Mouse (Mus musculus): ENCODE results near the gene Ulk4. TPM values are rescaled to one million over a fixed set of nuclear protein-coding genes. Genes with fewer than 3 reads are reported as not detected.

Ulk4 gene
- total and polyA plus RNA-seq, 2 experiments from 2014 or later = 8.1 to 68.0 TPM

DNA sequence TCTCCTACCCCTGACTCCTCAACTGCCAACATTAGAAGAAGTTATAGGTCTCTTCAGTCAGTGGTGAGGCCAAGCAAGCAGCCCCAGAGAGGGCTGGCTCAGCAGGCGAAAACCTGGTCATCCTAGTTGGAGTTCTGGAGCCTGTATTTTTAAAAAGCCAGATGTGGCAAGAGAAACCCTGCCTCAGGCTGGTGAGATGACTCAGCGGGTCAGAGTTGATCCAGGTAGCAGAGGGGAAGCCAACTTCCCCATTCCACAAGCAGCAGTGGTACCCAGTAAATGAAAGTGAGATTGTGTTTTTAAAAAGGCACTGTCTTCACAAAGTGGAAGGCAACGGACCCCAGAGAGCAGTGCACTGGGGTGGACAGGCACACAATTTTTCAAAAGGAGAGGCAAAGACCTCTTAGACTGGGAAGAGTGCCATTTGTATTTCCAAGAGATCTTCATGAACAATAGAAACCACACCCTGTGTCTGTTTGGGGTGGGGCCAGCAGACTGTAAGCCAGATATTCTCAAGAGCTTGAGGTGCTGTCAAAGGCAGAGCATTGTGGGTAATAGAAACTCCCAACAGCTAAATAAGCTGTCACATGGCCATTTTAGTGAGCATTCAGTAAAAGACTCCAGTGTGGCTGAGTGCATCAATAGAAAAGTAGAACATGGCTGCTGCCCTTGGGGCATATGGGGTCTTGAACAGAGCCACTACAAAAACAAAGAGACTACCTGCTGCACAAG lies 314.9 kb downstream of the Ulk4 start:
- peaks cover 51% of the 10 kb centered on the region for H3K36me3 ChIP-seq (ENCODE audit: insufficient read depth, low read length)
- 83% methylated on average over 3 of the region's 3 CpGs for WGBS
- H3K4me1 ChIP-seq (ENCODE audit: insufficient read depth, low read length) = no peaks in the 10 kb centered on the region

DNA sequence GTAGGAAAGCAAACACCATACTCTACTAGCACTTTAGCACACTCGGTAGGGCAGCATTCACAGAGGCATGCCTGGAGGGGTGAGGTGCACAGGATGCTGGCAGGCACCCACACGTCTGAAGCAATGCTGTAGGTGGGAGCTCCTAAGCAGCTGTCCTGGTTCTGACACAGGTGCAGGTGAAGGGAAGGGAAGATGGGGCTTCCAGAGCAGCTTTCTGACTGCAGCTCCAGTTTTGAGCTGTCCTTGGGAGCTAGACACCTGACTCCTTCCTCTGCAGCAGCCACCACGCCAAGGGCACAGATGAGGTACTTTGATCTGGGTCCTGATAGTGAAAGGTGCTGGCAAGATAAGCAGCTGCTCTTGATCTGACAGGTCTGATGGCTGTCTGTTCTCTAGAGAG lies 315.5 kb downstream of the Ulk4 start:
- Histone ChIP-seq H3K27me3 (ENCODE audit: insufficient read depth, low read length) (no peaks in the 10 kb centered on the region), H3K4me1 (ENCODE audit: insufficient read depth, low read length) (no peaks in the 10 kb centered on the region), H3K9ac (replicated peaks; ENCODE audit: low read length, poor library complexity, severe bottlenecking) (no peak overlapping the region), H3K27ac (ENCODE audit: low read depth, low read length) (no peak overlapping the region), H3K4me2 (ENCODE audit: low read depth, low read length, poor library complexity, severe bottlenecking) (no peak overlapping the region), H3K36me3 (ENCODE audit: insufficient read depth, low read length) (peaks cover 53% of the 10 kb centered on the region), H3K4me3 (ENCODE audit: low read depth, low read length) (no peak overlapping the region), H3K9me3 (ENCODE audit: low read length) (no peaks in the 10 kb centered on the region)
- ATAC-seq (ENCODE audit: low FRiP score) (no peak), DNase-seq (ENCODE audit: low spot score) (no peak)
- no peak for TF ChIP-seq CTCF (IDR thresholded peaks at IDR 0.05)
- 59% methylated on average over 3 of the region's 3 CpGs for WGBS

More for the DNA sequence above, 314.9 kb downstream of the Ulk4 start:
- Histone ChIP-seq H3K27ac (ENCODE audit: low read depth, low read length) (0 out of 2 replicates have a peak overlapping the region, but pooled peaks have one; percentile 38), H3K4me2 (ENCODE audit: low read depth, low read length, poor library complexity, severe bottlenecking) (no peak overlapping the region), H3K9me3 (ENCODE audit: low read length) (no peaks in the 10 kb centered on the region), H3K4me3 (ENCODE audit: low read depth, low read length) (no peak overlapping the region), H3K27me3 (ENCODE audit: insufficient read depth, low read length) (no peaks in the 10 kb centered on the region), H3K9ac (replicated peaks; ENCODE audit: low read length, poor library complexity, severe bottlenecking) (no peak overlapping the region)
- ATAC-seq (ENCODE audit: low FRiP score) (no peak), DNase-seq (ENCODE audit: low spot score) (no peak)
- TF ChIP-seq CTCF (IDR thresholded peaks at IDR 0.05) = no peak

DNA sequence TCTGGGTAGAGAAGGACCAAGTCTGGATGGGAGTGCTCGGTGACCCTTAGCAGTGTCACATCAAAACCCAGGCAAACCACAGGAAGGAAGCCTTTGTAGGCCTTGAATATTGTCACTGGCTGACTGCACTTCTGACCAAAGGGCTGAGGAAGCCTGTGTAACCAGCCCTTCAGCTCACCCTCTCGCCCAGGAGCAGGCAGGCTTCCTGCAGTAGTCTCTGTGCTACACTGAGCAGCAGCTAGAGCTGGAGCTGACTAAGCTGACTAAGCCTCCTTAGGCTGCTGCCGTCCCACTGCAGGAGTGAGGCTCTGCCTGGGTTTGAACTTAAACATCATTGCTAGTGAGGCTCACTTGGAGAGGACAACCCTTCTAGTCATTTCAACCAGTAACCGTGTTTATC lies 316.4 kb downstream of the Ulk4 start:
- ATAC-seq (ENCODE audit: low FRiP score) (no peak), DNase-seq (ENCODE audit: low spot score) (no peak)
- peaks cover 60% of the 10 kb centered on the region for H3K36me3 ChIP-seq (ENCODE audit: insufficient read depth, low read length)
- no peaks in the 10 kb centered on the region for H3K27me3 ChIP-seq (ENCODE audit: insufficient read depth, low read length)
- no peak overlapping the region for H3K4me2 ChIP-seq (ENCODE audit: low read depth, low read length, poor library complexity, severe bottlenecking)
- WGBS = 66% methylated on average over 4 of the region's 4 CpGs
- no peaks in the 10 kb centered on the region for H3K4me1 ChIP-seq (ENCODE audit: insufficient read depth, low read length)
- no peak overlapping the region for H3K27ac ChIP-seq (ENCODE audit: low read depth, low read length)
- no peaks in the 10 kb centered on the region for H3K9me3 ChIP-seq (ENCODE audit: low read length)
- no peak overlapping the region for H3K4me3 ChIP-seq (ENCODE audit: low read depth, low read length)
- TF ChIP-seq CTCF (IDR thresholded peaks at IDR 0.05) = no peak
- no peak overlapping the region for H3K9ac ChIP-seq (replicated peaks; ENCODE audit: low read length, poor library complexity, severe bottlenecking)

DNA sequence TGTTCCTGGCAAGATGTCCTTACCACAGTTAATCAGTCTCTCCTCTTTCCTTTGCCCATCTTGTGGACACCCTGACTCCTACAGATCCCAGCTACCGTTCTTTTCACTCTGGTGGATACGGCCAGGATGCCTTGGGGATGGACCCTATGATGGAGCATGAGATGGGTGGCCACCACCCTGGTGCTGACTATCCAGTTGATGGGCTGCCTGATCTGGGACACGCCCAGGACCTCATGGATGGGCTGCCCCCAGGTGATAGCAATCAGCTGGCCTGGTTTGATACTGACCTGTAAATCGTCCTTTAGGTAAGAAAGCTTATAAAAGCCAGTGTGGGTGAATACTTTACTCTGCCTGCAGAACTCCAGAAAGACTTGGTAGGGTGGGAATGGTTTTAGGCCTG lies 317.8 kb downstream of the Ulk4 start:
- Histone ChIP-seq H3K27me3 (ENCODE audit: insufficient read depth, low read length) (no peaks in the 10 kb centered on the region), H3K9me3 (ENCODE audit: low read length) (no peaks in the 10 kb centered on the region), H3K4me1 (ENCODE audit: insufficient read depth, low read length) (no peaks in the 10 kb centered on the region), H3K36me3 (ENCODE audit: insufficient read depth, low read length) (peaks cover 71% of the 10 kb centered on the region), H3K27ac (ENCODE audit: low read depth, low read length) (no peak overlapping the region), H3K9ac (replicated peaks; ENCODE audit: low read length, poor library complexity, severe bottlenecking) (no peak overlapping the region), H3K4me2 (ENCODE audit: low read depth, low read length, poor library complexity, severe bottlenecking) (no peak overlapping the region), H3K4me3 (ENCODE audit: low read depth, low read length) (no peak overlapping the region)
- no peak for TF ChIP-seq CTCF (IDR thresholded peaks at IDR 0.05)
- 88% methylated on average over 4 of the region's 4 CpGs for WGBS
- ATAC-seq (ENCODE audit: low FRiP score) (no peak), DNase-seq (ENCODE audit: low spot score) (no peak)

DNA sequence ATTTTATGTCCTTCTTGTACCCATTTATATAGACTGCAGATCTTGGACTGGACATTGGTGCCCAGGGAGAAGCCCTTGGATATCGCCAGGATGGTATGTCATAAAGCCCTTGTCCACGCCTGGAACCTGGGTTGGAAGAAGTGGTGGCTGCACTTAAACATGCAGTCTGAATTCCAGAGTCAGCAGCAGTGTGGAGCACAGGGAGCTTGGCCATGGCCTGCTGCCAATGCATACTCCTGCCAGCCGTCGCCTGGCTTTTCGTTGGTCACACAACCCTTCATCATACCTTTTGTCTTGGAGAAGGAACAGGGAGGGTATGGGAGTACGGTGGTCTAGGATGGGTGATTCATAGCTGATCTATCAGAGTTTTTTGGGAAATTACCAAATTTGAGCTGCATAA lies 318.4 kb downstream of the Ulk4 start:
- DNase-seq (ENCODE audit: low spot score) = peak; percentile 49
- 76% methylated on average over 6 of the region's 6 CpGs for WGBS
- H3K36me3 ChIP-seq (ENCODE audit: insufficient read depth, low read length) = peaks cover 77% of the 10 kb centered on the region
- H3K4me1 ChIP-seq (ENCODE audit: insufficient read depth, low read length) = no peaks in the 10 kb centered on the region
- no peak overlapping the region for H3K9ac ChIP-seq (replicated peaks; ENCODE audit: low read length, poor library complexity, severe bottlenecking)
- H3K27me3 ChIP-seq (ENCODE audit: insufficient read depth, low read length) = no peaks in the 10 kb centered on the region
- no peak overlapping the region for H3K4me2 ChIP-seq (ENCODE audit: low read depth, low read length, poor library complexity, severe bottlenecking)
- TF ChIP-seq CTCF (IDR thresholded peaks at IDR 0.05) = no peak
- H3K9me3 ChIP-seq (ENCODE audit: low read length) = no peaks in the 10 kb centered on the region
- H3K4me3 ChIP-seq (ENCODE audit: low read depth, low read length) = no peak overlapping the region
- H3K27ac ChIP-seq (ENCODE audit: low read depth, low read length) = no peak overlapping the region
- ATAC-seq (ENCODE audit: low FRiP score) = no peak

DNA sequence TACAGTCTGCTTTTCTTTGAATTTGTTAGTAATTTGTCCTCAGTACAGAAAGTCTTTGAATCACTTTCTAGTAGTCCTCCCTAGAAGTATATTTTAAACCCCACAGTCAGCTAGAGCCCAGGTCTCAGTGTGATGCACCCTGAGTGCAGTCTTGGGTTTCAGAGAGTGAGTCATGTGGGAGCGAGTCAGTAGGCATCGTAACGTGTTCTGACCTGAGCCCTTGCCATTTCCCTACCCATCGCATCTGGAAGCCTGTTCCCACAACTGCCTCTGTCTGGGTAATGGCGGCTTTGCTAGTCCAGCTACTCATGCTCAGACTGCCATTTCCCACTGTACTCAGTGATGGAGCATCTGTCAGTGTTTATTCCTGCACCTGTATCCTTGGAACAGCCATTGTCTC lies 318.9 kb downstream of the Ulk4 start:
- Histone ChIP-seq H3K9ac (replicated peaks; ENCODE audit: low read length, poor library complexity, severe bottlenecking) (no peak overlapping the region), H3K4me2 (ENCODE audit: low read depth, low read length, poor library complexity, severe bottlenecking) (no peak overlapping the region), H3K4me1 (ENCODE audit: insufficient read depth, low read length) (no peaks in the 10 kb centered on the region), H3K27me3 (ENCODE audit: insufficient read depth, low read length) (no peaks in the 10 kb centered on the region), H3K9me3 (ENCODE audit: low read length) (no peaks in the 10 kb centered on the region), H3K36me3 (ENCODE audit: insufficient read depth, low read length) (peaks cover 82% of the 10 kb centered on the region), H3K27ac (ENCODE audit: low read depth, low read length) (no peak overlapping the region), H3K4me3 (ENCODE audit: low read depth, low read length) (no peak overlapping the region)
- DNase-seq (ENCODE audit: low spot score) (no peak), ATAC-seq (ENCODE audit: low FRiP score) (no peak)
- WGBS = 87% methylated on average over 5 of the region's 5 CpGs
- no peak for TF ChIP-seq CTCF (IDR thresholded peaks at IDR 0.05)

Data from midbrain, postnatal 0 days (tissue).